Comparison of ENCODE assay signal across 26 mouse cellular contexts in genomic region chr19:24628049-24628448, GRCm38 (mm10). TPM values are rescaled to one million over a fixed set of nuclear protein-coding genes. Genes with fewer than 3 reads are reported as not detected.
"Had no signal": no experiment of that assay in that cellular context is flagged by ENCODE, and none has a peak within 500 bp of the region (broad histone marks: within the 10 kb centered on the region; RNA-seq: fewer than 3 reads in every experiment).

No protein-coding gene starts in this region.

- H3K9ac ChIP-seq: heart, embryonic 12.5 days; hindbrain, embryonic 12.5 days; hindbrain, embryonic 14.5 days; intestine, embryonic 15.5 days; limb, embryonic 12.5 days; liver, embryonic 13.5 days; liver, embryonic 15.5 days had no signal

- ATAC-seq: hindbrain, embryonic 16.5 days; inflammation-experienced regulatory T-cells, adult 6 months; intestine, embryonic 15.5 days had no signal

- H3K4me3 ChIP-seq: gastrocnemius, adult 2 months; heart, embryonic 10.5 days; heart, embryonic 12.5 days; hindbrain, embryonic 10.5 days; hindbrain, embryonic 12.5 days; intestine, embryonic 15.5 days; limb, embryonic 10.5 days; limb, embryonic 12.5 days; liver, embryonic 13.5 days; liver, embryonic 15.5 days had no signal

- H3K27me3 ChIP-seq: heart, embryonic 12.5 days; hindbrain, embryonic 12.5 days; intestine, embryonic 15.5 days; liver, embryonic 13.5 days; liver, embryonic 15.5 days had no signal

- H3K4me1 ChIP-seq: heart, embryonic 10.5 days; heart, embryonic 12.5 days; hindbrain, embryonic 10.5 days; hindbrain, embryonic 12.5 days; intestine, embryonic 15.5 days; limb, embryonic 10.5 days; limb, embryonic 12.5 days; liver, embryonic 13.5 days; liver, embryonic 15.5 days had no signal

- H3K36me3 ChIP-seq: heart, embryonic 10.5 days; heart, embryonic 12.5 days; hindbrain, embryonic 10.5 days; hindbrain, embryonic 12.5 days; intestine, embryonic 15.5 days; limb, embryonic 10.5 days; limb, embryonic 12.5 days; liver, embryonic 13.5 days; liver, embryonic 15.5 days had no signal

- H3K9me3 ChIP-seq: heart, embryonic 10.5 days; heart, embryonic 12.5 days; hindbrain, embryonic 10.5 days; hindbrain, embryonic 12.5 days; intestine, embryonic 15.5 days; limb, embryonic 10.5 days; limb, embryonic 12.5 days; liver, embryonic 13.5 days; liver, embryonic 15.5 days had no signal

- H3K27ac ChIP-seq: gastrocnemius, adult 2 months; heart, embryonic 10.5 days; hindbrain, embryonic 10.5 days; hindbrain, embryonic 12.5 days; hindbrain, embryonic 14.5 days; intestine, embryonic 15.5 days; limb, embryonic 10.5 days; limb, embryonic 12.5 days; liver, embryonic 13.5 days; liver, embryonic 15.5 days had no signal

- H3K4me2 ChIP-seq: heart, embryonic 12.5 days; hindbrain, embryonic 12.5 days; hindbrain, embryonic 14.5 days; intestine, embryonic 15.5 days; limb, embryonic 12.5 days; liver, embryonic 11.5 days; liver, embryonic 13.5 days; liver, embryonic 15.5 days had no signal

- DNase-seq: gastrocnemius, adult 2 months; gastrocnemius, postnatal 10 days; gastrocnemius, postnatal 25 days; heart, adult 18-20 months; heart, postnatal 10 days; heart, postnatal 4 days; kidney, adult 18-20 months; kidney, adult 8-10 months; kidney, postnatal 10 days; kidney, postnatal 25 days; kidney, postnatal 4 days; liver; liver, embryonic 13.5 days had no signal

RNA-seq across cellular contexts. Expression of gene Tmem252, which starts 45.8 kb away (rescaled TPM):
- total RNA-seq: granulocyte monocyte progenitor cell, adult 5-6 weeks had no signal
- polyA plus RNA-seq: inflammation-experienced regulatory T-cells, adult 6 months had no signal
